Mouse (Mus musculus) liver, embryonic 11.5 days (tissue): ENCODE measurements around the gene Gm45711. TPM values are rescaled to one million over a fixed set of nuclear protein-coding genes. Genes with fewer than 3 reads are reported as not detected.

Source experiments
- ATAC-seq: fragments of 200-750 bp; cut with Nextera tagmentation; replicated peaks from 2 replicates; pipeline ENCODE4 v1.8.0; 2017; ENCODE audit warnings: moderate number of reproducible peaks, mild to moderate bottlenecking, moderate TSS enrichment, moderate library complexity; ENCODE audit not compliant: low FRiP score
- DNase-seq: peaks from one replicate; pipeline ENCODE4 v3.0.0-alpha.2; 2017; ENCODE audit warnings: low spot score
- H3K27ac ChIP-seq: fragments of 300-500 bp; sonication (generic); 2 replicates; pipeline ENCODE4 v1.5.1; 2014; ENCODE audit warnings: mild to moderate bottlenecking, low read depth, low read length, control low read depth
- H3K27me3 ChIP-seq: fragments of 300-500 bp; sonication (generic); replicated peaks from 2 replicates; pipeline ENCODE4 v1.6.1; 2014; ENCODE audit warnings: low read length, mixed read lengths; ENCODE audit not compliant: control insufficient read depth, insufficient read depth
- H3K36me3 ChIP-seq: fragments of 300-500 bp; sonication (generic); 2 replicates; pipeline ENCODE4 v1.6.1; 2014; ENCODE audit warnings: mild to moderate bottlenecking, low read length, moderate library complexity, mixed read lengths; ENCODE audit not compliant: control insufficient read depth, insufficient read depth
- H3K4me1 ChIP-seq: fragments of 300-500 bp; sonication (generic); replicated peaks from 2 replicates; pipeline ENCODE4 v1.6.1; 2014; ENCODE audit warnings: low read length, mixed read lengths; ENCODE audit not compliant: control insufficient read depth, insufficient read depth
- H3K4me2 ChIP-seq: fragments of 300-500 bp; sonication (generic); 2 replicates; pipeline ENCODE4 v1.6.1; 2014; ENCODE audit warnings: mild to moderate bottlenecking, control low read depth, moderate library complexity
- H3K4me3 ChIP-seq: fragments of 300-500 bp; sonication (generic); 2 replicates; pipeline ENCODE4 v1.5.1; 2014; ENCODE audit warnings: low read depth, low read length, control low read depth
- H3K9ac ChIP-seq: fragments of 300-500 bp; sonication (generic); 2 replicates; pipeline ENCODE4 v1.6.1; 2014; ENCODE audit warnings: low read depth, low read length, control low read depth
- H3K9me3 ChIP-seq: fragments of 300-500 bp; sonication (generic); 2 replicates; pipeline ENCODE4 v1.6.1; 2016; ENCODE audit warnings: low read length, inconsistent platforms, mixed read lengths; ENCODE audit not compliant: control insufficient read depth
- WGBS: fragments of 180-500 bp; shearing (Covaris S2); extraction: QIAGEN DNeasy Blood & Tissue Kit; methylation state at CpG from one replicate; pipeline ENCODE4 v1.1.7; 2014; 5-methylcytosine and 5-hydroxymethylcytosine counted together
- polyA plus RNA-seq: library from polyadenylated mRNA; unstranded; fragments of >200 nt; fragmentation: Nextera tagmentation; extraction: Ambion mirVana; gene quantifications from 2 replicates; pipeline ENCODE4 v1.2.1, GENCODE M21; 2014

Gm45711 gene
- polyA plus RNA-seq, 1 experiment from 2014 or later: not detected

GRCm38 (mm10) chr8:104342426-104342825 is 32.5 kb upstream of the Gm45711 start:
- Histone ChIP-seq H3K9me3 (no peaks in the 10 kb centered on the region), H3K27ac (no peak overlapping the region), H3K9ac (no peak overlapping the region), H3K4me1 (peaks cover 7% of the 10 kb centered on the region), H3K36me3 (no peaks in the 10 kb centered on the region; the same call in 1 of the 2 replicates), H3K27me3 (no peaks in the 10 kb centered on the region), H3K4me3 (no peak overlapping the region), H3K4me2 (no peak overlapping the region)
- DNase-seq (no peak), ATAC-seq (no peak)
- 47% methylated on average over 5 of the region's 5 CpGs for WGBS

GRCm38 (mm10) chr8:104341678-104342077 is 31.8 kb upstream of the Gm45711 start:
- H3K4me3 ChIP-seq: peak overlapping the region; percentile 67
- 39% methylated on average over 6 of the region's 6 CpGs for WGBS
- peak overlapping the region; percentile 71 for H3K4me2 ChIP-seq
- H3K27ac ChIP-seq: no peak overlapping the region; the same call in 1 of the 2 replicates
- no peak for DNase-seq
- H3K9me3 ChIP-seq: no peaks in the 10 kb centered on the region
- H3K4me1 ChIP-seq: peaks cover 7% of the 10 kb centered on the region
- H3K27me3 ChIP-seq: no peaks in the 10 kb centered on the region
- H3K9ac ChIP-seq: no peak overlapping the region
- no peaks in the 10 kb centered on the region; the same call in 1 of the 2 replicates for H3K36me3 ChIP-seq
- ATAC-seq: no peak

GRCm38 (mm10) chr8:104341106-104341561 is 31.3 kb upstream of the Gm45711 start:
- Histone ChIP-seq H3K9me3 (no peaks in the 10 kb centered on the region), H3K9ac (peak overlapping the region; percentile 80), H3K27ac (peak overlapping the region; percentile 77), H3K27me3 (no peaks in the 10 kb centered on the region), H3K4me2 (peak overlapping the region; percentile 71), H3K4me1 (peaks cover 7% of the 10 kb centered on the region), H3K4me3 (peak overlapping the region; percentile 67), H3K36me3 (no peaks in the 10 kb centered on the region; the same call in 1 of the 2 replicates)
- ATAC-seq (peak; percentile 65), DNase-seq (peak; percentile 74)
- WGBS: 0% methylated on average over 24 of the region's 24 CpGs

- Histone ChIP-seq H3K9me3 (no peaks in the 10 kb centered on the region), H3K4me1 (peaks cover 7% of the 10 kb centered on the region), H3K9ac (peak overlapping the region; percentile 80), H3K27ac (peak overlapping the region; percentile 77), H3K4me2 (peak overlapping the region; percentile 71), H3K4me3 (peak overlapping the region; percentile 67), H3K27me3 (no peaks in the 10 kb centered on the region), H3K36me3 (no peaks in the 10 kb centered on the region)
- DNase-seq: peak; percentile 84
- ATAC-seq: peak; percentile 70
- WGBS: under 1% methylated on average over 54 of the region's 54 CpGs
Observed at GRCm38 (mm10) chr8:104340233-104341105, 30.6 kb upstream of the Gm45711 start.

- Histone ChIP-seq H3K9me3 (no peaks in the 10 kb centered on the region), H3K4me2 (peak overlapping the region; percentile 71), H3K36me3 (no peaks in the 10 kb centered on the region), H3K4me3 (peak overlapping the region; percentile 67), H3K27me3 (no peaks in the 10 kb centered on the region), H3K9ac (peak overlapping the region; percentile 80), H3K27ac (peak overlapping the region; percentile 21; the same call in 1 of the 2 replicates), H3K4me1 (peaks cover 7% of the 10 kb centered on the region)
- DNase-seq (no peak), ATAC-seq (no peak)
- 4% methylated on average over 6 of the region's 6 CpGs for WGBS
Observed at GRCm38 (mm10) chr8:104339983-104340232, 30.0 kb upstream of the Gm45711 start.

- Histone ChIP-seq H3K36me3 (no peaks in the 10 kb centered on the region), H3K9me3 (no peaks in the 10 kb centered on the region), H3K4me2 (peak within 1 kb of the TSS; percentile 71), H3K27ac (peak within 1 kb of the TSS; percentile 21; the same call in 1 of the 2 replicates), H3K4me1 (peaks cover 7% of the 10 kb centered on the region), H3K9ac (peak within 1 kb of the TSS; percentile 80), H3K4me3 (peak within 1 kb of the TSS; percentile 67), H3K27me3 (no peaks in the 10 kb centered on the region)
- ATAC-seq (no peak), DNase-seq (peak; percentile 33)
- WGBS: 21% methylated on average over 18 of the region's 18 CpGs
Observed at GRCm38 (mm10) chr8:104339229-104339982, 29.5 kb upstream of the Gm45711 start, which contains the start of gene Cmtm3. TSS of gene Cmtm3 (plus strand) at chr8:104339410.

GRCm38 (mm10) chr8:104337890-104338289 is 28.0 kb upstream of the Gm45711 start:
- Histone ChIP-seq H3K4me2 (no peak overlapping the region), H3K9me3 (no peaks in the 10 kb centered on the region), H3K4me1 (peaks cover 11% of the 10 kb centered on the region), H3K4me3 (no peak overlapping the region), H3K27me3 (no peaks in the 10 kb centered on the region), H3K9ac (no peak overlapping the region), H3K27ac (no peak overlapping the region), H3K36me3 (no peaks in the 10 kb centered on the region)
- ATAC-seq: no peak
- 43% methylated on average over 3 of the region's 3 CpGs for WGBS
- peak; percentile 29 for DNase-seq

- Histone ChIP-seq H3K4me3 (no peak overlapping the region), H3K9me3 (no peaks in the 10 kb centered on the region), H3K27me3 (no peaks in the 10 kb centered on the region), H3K27ac (no peak overlapping the region), H3K9ac (no peak overlapping the region), H3K4me2 (no peak overlapping the region), H3K4me1 (peaks cover 11% of the 10 kb centered on the region), H3K36me3 (no peaks in the 10 kb centered on the region)
- 88% methylated on average over 1 of the region's 1 CpGs for WGBS
- no peak for ATAC-seq
- DNase-seq: peak; percentile 21
Observed at GRCm38 (mm10) chr8:104336806-104337205, 26.9 kb upstream of the Gm45711 start.
